Mouse (Mus musculus) thymus, postnatal 36 days (tissue): ENCODE data around the gene Prkcsh.

ENCODE experiments used
- DNase-seq, 2 experiments: peaks; one replicate each; pipeline ENCODE4 v3.0.0; 2022; ENCODE audit warnings: mixed read lengths in 2 of 2

The Prkcsh gene

DNA sequence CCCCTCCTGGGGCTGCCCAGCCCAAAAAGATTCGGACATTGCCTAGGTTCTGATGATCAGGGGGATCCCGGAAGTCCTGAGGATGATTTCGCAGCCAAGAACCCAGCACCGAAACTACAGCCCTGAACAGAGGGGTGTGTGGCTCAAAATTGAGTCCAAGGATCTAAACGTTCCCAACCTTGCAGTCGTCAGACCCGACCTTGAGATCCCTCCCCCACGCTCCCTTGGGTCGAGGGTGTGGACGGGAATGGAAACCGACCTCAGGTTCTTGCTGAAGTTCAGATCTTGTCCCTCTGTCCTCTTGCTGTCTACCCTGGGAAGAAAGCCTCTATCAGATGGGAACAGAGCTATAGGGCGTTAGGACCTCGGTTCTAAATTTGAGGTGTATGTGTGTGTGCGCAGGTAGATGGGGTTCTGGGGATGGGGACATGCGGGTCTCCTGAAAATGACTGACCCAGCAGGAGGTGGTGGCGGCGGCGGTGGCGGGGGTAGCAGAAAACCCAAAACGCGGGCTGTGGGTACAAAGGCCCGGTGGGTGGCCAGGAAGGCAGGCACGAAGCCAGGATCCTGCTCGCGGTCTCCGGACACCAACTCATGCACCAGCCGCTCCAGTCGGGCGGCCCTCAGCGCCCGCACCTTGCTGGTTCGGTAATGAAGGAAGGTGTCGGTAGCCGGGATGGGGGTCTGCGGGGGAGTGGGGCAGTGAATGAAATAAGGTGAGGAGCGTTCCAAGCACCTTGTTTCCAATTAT, 14.8 kb upstream of the Prkcsh start:
- DNase-seq: no peak

DNA sequence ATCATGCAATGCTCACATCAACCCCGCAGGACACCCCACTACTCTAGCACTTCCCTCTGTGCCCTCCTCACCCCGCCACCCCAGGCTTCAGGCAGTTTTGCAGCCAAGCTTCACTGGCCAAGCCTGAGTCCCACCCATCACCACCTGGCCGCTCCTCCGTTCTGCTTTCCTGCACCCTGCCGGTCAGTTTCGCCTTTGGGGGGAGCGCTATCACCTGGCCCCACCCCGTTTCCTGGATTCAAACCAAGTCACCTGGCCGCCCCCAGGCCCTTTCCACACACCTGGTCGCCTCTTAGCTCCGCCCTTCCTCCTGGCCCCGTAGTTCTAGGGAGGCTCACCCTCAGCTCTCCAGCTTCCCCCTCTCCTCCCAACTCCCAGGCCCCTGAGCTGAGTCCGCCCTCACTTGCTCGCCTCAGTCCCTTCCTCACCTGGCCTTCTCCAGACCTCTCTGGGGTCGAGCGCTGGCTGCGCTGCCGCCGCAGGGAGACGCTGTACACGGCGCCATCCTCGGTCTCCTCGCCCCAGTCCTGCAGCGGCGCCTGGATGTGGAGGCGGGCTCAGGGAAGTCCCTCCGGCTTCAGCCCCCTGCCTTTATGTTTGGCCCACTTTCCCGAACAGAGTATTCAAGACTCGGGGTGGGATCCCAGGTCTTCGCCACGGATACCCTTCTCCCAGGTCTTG, 14.0 kb upstream of the Prkcsh start:
- no peak for DNase-seq

DNA sequence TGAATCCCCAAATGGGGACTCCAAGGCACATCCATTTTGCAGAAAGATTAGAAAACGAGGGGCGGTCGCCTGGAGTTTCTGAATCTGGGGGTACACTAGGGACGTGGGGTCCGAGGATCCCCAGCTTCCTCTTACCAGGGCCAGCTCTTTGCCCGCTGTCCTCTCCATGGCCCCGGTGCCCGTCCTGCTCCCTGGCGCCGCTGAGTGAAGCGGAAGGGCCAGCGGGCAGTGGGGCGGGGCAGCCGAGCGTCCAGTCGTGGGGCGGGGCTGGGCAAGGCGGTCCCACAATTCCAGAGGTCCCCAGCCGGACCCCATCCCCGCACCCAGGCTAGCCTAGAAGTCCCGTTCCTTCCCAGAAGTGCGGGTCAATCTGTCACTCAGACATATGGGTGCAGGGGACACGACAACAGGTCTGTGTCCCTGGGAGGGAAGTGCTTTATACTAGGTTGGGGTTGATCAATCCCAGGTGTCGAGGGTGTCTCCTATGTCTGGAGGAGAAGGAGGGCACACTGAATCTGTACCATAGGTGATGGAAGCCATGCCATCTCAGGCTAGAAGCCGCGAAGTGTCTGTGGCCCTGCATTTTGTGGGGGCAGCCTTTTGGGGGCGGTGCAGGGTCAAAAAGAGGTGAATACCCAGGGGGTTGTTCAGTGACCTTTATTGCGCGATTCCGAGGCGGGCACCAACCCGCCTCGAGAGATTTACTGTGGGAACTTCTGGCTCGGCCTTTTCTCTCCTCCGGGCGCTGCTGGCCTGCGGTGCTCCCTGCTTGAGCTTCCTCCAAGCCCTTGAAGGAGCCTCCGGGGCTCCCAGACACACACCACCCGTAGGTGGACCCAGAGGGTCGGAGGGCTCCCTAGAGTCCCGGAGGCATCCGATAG, 13.1 kb upstream of the Prkcsh start, which contains the start of gene Rgl3:
Gene Rgl3, minus strand, starts transcription at position 217 of the 881 bp plus-strand sequence.
- DNase-seq: no peak

DNA sequence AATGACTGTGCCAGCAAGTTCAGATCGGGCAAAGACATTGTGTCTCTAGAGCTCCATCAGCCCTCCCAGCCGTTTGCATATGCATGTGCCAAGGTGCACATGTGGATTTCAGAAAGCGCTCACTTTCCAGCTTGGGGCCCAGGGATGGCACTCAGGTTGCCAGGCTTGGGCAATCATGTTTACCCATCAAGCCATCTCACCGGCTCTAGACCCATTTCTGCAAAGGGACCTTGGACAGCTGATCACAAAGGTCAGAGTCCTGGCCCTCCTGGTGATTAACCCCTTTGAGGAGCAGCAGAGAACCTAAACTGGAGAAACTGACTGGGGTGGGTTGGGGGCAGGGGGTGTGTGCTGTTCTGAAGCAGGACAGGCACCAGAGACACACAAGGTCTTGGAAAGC, 10.4 kb upstream of the Prkcsh start:
- no peak for DNase-seq

DNA sequence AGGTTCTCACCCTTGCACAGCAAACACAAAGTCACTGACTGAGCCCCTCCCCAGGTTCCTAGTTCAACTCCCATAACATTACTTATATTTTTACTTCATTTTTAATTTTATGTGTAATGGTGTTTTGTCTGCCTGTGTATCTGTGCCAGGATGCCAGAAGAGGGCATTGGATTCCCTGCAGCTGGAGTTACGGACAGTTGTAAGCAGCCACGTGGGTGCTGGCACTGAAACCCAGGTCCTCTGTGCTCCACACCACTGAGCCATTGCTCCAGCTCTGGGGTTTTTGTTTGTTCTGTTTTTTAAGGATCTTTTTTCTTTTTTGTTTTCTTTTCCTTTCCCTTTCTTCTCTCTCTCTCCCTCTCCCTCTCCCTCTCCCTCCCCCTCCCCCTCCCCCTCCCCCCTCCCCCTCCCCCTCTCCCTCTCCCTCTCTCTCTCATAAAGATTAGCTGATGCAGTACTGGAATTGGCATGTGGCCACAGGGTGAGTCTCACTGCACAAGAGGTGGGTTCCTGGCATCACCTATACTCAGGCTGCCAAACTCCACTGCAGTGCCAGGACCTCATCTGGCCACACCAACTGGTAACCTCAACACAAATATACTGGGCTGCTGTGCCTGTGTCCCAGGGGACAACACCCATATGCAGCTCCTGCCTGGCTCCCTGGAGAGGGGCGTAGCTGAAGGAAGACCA, 6.3 kb upstream of the Prkcsh start:
- DNase-seq: no peak

DNA sequence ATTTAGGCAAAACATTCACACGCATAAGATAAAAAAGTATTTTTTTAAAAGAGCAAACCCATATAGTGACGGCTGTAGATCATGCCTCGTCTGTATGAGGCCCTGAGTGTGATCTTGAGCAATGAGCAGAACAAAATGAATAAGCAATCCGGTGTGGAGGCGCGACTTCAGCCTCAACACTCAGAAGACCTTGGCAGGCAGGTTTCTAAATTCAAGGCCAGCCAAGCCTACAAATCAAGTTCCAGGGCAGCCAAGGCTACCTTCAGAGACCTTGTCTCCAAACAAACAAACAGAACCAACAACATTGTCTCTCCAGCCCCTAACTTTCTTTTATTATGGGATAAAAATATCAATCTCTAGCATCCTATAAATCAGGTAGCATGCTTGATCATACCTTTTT, 2.3 kb upstream of the Prkcsh start:
- no peak for DNase-seq

DNA sequence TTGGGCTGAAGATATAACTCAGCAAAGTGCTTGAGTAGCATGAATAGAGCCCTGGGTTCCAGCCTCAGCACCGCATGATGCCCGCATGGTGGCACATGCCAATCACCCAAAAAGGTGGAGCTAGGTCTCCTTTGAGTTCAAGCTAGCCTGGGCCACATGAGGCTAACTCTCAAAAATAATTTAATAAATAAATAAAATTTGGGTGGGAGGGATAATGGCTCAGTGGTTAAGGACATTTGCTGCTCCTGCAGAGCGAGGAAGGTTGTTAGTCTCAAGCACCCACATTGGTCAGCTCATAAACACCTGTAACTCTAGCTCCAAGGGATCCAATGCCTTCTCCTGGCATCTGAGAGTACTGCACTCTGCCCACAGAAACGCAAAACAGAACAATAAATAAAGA, 973 bp upstream of the Prkcsh start:
- DNase-seq: no peak

DNA sequence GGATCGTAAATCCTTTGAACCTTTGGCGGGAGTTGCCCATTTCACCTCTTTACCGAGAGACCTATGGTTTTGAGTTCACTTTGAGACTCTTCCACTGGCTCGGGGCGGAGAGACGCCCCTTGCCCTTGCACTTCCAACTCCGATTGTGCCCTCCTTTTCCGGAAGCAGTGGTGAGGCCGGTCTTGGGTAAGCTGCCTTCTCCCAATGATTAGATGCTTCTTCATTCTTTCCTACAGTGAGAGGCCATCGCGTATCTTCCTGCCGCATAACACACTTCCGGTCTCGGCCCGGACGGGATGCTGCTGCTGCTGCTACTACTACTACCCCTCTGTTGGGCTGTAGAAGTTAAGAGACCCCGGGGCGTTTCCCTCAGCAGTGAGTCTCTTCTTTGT, 553 bp downstream of the Prkcsh start:
- DNase-seq: peak in 1 of 2 experiments; percentile 64

DNA sequence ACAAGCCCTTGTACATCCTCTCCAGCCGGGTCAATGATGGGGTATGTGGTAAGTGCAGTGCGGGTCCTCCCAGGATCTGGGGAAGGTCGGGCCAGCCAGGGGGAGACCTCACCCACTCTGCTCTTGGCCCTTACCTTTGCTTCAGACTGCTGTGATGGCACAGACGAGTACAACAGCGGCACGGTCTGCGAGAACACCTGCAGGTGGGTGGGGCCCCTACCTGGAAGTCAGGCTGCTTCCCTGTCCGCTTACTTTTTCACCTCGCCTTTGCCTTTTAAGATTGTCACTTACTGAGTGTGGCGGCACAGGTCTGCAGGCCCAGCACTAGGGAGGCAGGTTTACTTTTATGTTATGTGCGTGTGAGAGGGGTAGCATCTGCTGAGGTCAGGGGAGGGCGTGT, 1.9 kb downstream of the Prkcsh start:
- no peak for DNase-seq

DNA sequence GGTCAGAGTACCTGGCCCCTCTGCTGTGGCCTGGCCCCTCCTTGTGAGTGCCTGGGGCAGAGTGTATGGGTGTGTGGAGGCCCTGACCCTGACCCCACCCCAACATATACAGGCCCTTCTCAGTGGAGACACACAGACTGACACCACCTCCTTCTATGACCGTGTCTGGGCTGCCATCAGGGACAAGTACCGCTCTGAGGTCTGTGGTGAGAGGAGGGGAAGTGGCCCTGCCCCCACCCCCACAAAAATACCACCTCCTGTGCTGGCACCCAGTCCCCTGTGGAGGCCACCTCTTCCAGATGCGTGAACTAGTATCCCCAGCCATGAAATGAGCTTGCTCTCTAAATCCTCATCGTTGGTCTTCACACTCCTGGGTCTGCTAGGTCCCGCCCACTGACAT, 8.4 kb downstream of the Prkcsh start:
- no peak for DNase-seq

DNA sequence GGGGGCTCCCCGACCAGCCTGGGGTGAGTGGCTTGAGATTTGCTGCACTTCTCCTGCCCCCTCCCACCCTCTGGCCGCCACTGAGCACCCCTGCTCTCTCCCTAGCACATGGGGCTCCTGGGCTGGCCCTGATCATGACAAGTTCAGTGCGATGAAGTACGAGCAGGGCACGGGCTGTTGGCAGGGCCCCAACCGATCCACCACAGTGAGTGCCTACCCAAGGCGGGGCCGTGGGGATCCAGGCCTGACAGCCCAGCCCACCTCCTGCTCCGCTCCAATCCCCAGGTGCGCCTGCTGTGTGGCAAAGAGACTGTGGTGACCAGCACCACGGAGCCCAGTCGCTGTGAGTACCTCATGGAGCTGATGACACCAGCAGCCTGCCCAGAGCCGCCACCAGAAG, 10.1 kb downstream of the Prkcsh start:
- no peak for DNase-seq

DNA sequence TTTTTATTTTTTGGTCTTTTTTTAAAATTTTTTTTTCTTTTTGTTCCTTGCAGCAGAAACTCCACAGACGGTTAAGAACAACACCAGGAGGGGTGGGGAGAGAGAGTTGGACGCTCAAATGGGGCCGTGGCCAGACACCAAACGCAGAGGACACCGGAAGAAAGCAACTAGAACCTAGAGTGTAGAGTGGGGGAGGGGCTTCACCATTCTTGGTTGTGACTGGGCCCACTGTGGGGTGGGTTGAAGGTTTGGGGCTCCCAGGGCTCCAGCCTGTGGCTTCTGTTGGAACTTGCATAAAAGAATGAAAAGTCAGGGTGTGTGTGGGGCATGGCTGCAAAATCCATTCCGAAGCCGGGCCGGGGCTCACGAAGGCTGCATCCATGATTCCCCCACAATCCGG, 13.6 kb downstream of the Prkcsh start:
- DNase-seq: no peak

DNA sequence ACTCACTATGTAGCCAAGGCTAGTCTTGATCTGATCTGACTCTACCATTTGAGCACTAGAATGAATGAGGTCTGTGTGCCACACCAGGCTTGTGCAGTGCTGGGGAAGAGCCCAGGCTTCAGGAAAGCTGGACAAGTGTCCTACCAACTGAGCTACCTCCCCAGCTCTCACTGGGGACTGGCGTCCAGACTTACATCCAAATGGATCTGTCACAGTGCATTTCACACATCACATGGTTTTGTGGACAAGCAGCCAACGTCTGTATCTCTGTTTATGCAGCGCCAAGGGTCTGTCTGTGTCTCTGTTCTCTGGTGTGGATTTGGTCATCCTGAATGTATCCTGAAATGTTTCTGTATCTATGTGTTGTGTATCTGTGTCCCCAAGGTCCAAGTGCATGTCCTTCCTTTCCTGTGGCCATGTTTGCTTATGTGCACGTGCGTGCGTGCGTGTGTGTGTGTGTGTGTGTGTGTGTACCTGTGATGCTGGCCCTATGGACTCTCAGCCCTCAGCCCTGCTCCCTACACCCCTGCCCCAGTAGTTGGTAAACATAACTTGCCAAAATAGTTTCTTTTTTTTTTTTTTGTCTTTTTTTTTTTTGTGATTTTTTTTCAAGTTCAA, 14.7 kb downstream of the Prkcsh start:
- no peak for DNase-seq

DNA sequence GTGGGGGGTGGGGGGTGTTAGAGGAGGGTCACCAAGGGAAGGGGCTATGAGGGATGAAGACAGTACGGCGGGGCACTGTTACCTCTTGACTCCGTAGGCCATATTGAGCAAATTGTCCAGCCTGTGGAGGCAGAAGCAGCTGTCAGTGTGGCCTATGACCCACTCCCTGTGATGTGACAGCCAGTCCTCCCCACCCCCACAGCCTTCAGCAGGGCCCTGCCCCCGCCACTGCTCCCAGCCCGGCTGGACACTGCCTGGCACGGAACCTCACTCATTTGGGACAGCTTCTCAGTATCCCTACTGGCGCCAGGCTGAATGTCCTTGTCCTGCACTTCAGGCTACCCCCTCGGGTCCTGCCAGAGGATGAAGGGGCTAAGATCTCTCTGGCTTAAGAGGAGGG, 22.0 kb downstream of the Prkcsh start:
- no peak for DNase-seq

DNA sequence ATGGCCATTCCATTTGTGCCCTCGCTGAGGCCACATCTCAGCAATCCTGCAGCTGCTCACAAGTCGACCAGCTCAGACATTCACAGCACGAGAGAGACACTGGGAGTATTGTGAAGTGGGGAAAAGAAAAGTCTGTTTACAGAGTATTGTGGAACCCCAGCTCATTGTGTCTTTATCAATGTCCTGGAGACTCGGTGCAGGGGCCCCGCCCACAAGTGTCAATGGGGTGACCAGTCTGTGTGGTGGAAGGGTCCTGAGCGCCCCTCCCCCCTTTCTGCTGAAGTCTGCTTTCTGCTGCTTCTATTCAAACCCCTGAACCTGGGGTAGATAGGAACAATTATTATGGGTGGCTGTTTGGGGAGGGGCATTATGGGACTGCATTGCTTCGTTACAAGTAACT, 25.9 kb downstream of the Prkcsh start:
- DNase-seq: no peak

DNA sequence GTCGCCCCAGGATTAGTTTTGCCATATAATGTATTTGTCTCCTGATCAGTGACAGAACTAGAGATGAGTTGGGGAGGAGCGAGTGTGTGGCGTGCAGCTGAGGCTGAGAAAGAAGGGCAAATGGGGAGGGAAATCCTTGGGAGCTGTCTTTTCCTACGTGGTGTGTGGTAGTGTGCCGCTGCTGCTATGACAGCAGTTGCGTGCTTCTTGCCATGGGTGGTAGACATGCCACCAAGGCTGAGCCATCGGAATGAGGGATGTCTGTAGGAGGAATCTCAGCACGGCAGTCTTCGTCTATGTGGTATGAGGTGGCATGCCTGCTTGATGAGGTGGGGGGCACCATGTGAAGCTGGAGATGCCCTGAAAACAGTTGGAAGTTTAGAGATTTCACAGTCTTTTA, 27.8 kb downstream of the Prkcsh start:
- no peak for DNase-seq

DNA sequence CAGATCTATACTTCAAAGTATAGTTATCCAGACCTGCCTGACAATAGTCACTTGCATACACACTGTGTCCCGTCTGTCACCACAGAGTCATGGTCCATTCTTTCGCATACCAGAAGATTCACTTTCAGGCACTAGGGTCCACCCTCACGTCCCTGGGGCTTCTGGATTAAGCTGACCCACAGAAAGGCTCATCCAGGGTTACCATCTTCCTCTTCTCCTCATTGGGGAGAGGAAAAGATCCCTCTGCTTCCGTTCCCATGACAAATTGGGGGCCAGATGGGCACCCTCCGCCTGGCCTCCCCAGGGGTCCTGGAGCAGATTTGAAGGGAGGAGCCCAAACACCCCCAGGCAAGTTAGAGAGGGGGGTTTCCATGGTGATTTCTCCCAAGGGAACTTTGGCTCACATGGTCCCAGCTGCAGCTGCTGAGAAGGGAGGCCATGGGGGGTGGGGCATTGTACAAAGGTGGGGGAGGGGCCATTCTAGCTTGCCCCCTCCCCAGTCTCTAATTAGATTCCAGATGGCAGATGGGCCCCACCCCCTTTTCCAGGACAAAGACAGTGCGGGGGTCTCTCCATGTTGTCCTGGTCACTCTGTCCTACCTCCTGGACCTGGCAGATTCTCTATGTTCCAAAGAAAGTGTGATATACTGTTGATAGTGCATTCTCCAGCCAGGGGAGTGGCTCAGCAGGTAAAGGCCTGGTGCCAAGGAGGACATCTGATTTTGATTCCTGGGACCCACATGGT, 32.9 kb downstream of the Prkcsh start:
- DNase-seq: no peak

DNA sequence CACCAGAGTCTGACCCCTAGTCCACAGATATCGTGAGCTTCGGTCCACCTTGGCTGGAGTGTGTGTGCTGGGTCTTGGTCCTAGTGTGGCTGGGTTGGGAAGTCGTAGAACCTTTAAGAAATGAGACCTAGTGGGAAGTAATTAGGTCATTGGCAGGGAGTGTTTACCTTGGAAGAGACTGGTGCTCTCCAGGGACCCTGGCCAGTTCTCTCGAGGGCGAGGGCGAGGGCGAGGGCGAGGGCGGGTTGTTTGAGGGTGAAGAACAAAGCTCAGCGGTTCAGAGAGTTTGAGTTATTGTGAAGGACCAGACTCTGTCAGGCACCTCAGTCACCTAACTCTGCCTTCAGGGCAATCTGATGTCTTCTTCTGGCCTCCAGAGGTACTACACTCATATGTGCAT, 35.2 kb downstream of the Prkcsh start:
- DNase-seq: no peak

DNA sequence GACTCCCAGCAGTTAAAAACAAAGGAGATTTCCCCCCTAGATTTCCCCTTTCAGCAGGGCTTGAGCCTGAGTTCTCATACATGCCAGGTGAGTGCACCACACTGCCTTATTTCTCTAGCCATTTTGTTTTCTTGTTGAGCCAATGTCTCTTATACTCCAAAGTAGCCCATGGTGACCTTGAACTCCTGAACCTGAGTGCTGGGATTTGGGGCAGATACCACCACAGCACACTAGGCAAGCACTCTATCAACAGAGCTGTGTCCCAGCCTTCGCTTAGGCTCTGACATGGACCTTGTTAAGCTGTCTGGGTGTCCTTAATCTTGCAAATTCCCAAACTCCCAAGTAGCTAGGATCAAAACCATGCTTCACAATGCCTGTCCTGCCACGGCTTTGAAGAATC, 39.2 kb downstream of the Prkcsh start:
- DNase-seq: no peak

DNA sequence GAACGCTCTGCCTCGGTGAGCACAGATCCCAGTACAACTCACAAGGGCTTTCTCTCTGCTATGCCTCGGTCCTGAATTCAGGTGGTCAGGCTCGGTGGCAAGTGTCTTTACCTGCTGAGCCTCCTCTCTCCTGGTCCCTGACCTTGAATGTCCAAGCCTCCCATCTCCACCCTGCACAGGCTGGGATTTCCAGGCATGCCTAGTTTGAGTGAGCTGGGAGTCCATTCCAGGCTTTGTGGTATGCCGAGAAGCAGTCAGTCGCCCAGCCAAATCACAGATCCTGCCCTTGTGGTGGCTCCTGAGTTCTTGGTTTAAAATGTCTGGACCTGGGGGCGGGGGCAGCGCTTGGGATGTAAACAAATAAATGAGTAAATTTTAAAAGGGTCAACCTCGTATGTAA, 44.7 kb downstream of the Prkcsh start:
- no peak for DNase-seq

DNA sequence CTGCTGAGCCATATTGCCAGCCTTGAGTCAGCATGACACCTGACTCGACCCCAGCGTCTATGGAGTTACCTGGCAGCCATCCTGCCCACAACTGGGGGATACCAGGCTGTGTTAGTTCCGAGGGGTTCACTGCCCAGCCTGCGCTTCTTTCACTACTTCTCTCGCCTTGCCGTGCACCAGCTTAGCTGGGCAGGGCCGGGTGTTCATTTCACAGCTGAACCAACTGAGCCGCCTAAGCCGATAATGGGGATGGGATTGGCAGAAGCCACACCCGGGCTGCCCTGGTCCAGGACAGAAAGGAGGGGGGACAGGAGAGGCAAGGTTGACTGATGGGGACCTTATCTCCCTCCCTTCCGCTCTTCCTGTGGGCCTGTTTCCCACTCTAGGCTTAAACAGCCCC, 46.7 kb downstream of the Prkcsh start:
- DNase-seq: no peak

DNA sequence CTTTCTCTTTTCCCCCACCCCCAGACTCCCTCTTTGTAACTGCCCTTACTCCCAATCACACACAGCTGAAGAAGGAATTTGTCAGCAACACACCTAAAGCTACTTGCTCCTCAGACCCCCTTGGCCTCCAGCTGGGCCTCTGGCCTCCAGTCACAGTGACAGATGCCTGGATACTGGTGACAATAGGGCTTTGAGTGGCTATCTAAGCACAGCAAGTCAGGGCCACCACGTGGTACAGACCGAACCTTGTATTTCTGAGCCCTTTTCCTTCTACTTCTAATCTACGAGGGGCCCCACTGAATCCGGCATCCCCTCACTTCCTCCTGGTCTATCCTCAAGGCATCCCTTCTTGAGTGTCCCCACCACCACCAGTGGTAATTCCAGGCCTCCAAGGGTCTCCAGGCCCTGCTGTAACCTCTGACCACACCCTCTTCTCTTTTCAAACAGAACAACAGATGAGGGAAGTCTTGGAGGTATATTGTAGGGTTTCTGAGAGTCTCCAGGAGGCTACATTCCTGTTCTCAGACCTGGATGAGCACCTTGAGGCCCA, 47.2 kb downstream of the Prkcsh start:
- no peak for DNase-seq
